Mouse (Mus musculus): ENCODE measurements at regions not wholly inside any gene's neighbourhood (a gene's known extent, or its start where the extent isn't known, plus 50 kb on each side); places are given as distances from the start of the nearest gene placed in this dataset.

GRCm38 (mm10) chr5:111538560-111539450 lies 121.6 kb downstream of the Mn1 start:
- ChIA-PET CTCF (interaction anchor here in 1 of 4 experiments (0.9 kb wide), 1 partner anchor 124 kb away, joined by 3 read pairs; no protein-coding TSS in a partner anchor), POLR2A (interaction anchor here in 1 of 4 experiments (1.5 kb wide), 1 partner anchor 8 kb away, joined by 4 read pairs; no protein-coding TSS in a partner anchor)

- POLR2A ChIA-PET = interaction anchor here in 1 of 4 experiments (1.8 kb wide), 1 partner anchor 31 kb away, joined by 4 read pairs; no protein-coding TSS in a partner anchor
- CTCF ChIA-PET = no interaction called here
Observed at GRCm38 (mm10) chr5:111540486-111540885, 123.3 kb downstream of the Mn1 start.

- CTCF ChIA-PET = no interaction called here
- POLR2A ChIA-PET = interaction anchor here in 2 of 4 experiments (1.1 to 1.8 kb wide), 2 partner anchors 32 to 37 kb away, joined by 4 read pairs; no protein-coding TSS in a partner anchor
Observed at GRCm38 (mm10) chr5:111542077-111542476, 124.9 kb downstream of the Mn1 start.

GRCm38 (mm10) chr5:111543721-111544495 lies 126.7 kb downstream of the Mn1 start:
- POLR2A ChIA-PET = no interaction called here
- CTCF ChIA-PET = no interaction called here

- POLR2A ChIA-PET = interaction anchor here in 1 of 4 experiments (1.3 kb wide), 1 partner anchor 11 kb away, joined by 3 read pairs; no protein-coding TSS in a partner anchor
- CTCF ChIA-PET = interaction anchor here in 2 of 4 experiments (0.7 to 0.8 kb wide), 2 partner anchors 25 to 140 kb away, joined by 3 read pairs; no protein-coding TSS in a partner anchor
Observed at GRCm38 (mm10) chr5:111553471-111554382, 136.6 kb downstream of the Mn1 start.

GRCm38 (mm10) chr5:111554551-111555311 lies 137.6 kb downstream of the Mn1 start:
- ChIA-PET POLR2A (interaction anchor here in 3 of 4 experiments (0.6 to 1.3 kb wide), 7 partner anchors 10 to 1554 kb away, joined by 3 to 7 read pairs (median 3); no protein-coding TSS in a partner anchor), CTCF (interaction anchor here in 1 of 4 experiments (1.5 kb wide), 1 partner anchor 141 kb away, joined by 5 read pairs; no protein-coding TSS in a partner anchor)

- ChIA-PET POLR2A (interaction anchor here in 2 of 4 experiments (0.6 to 1.3 kb wide), 6 partner anchors 14 to 342 kb away, joined by 3 to 5 read pairs (median 3); no protein-coding TSS in a partner anchor), CTCF (interaction anchor here in 2 of 4 experiments (0.6 to 1.5 kb wide), 3 partner anchors 141 to 285 kb away, joined by 3 to 5 read pairs (median 4); no protein-coding TSS in a partner anchor)
Observed at GRCm38 (mm10) chr5:111555312-111555957, 138.3 kb downstream of the Mn1 start.

GRCm38 (mm10) chr5:111555981-111556380 lies 138.8 kb downstream of the Mn1 start:
- POLR2A ChIA-PET = interaction anchor here in 2 of 4 experiments (0.6 to 1.3 kb wide), 4 partner anchors 19 to 170 kb away, joined by 3 to 5 read pairs (median 3); no protein-coding TSS in a partner anchor
- CTCF ChIA-PET = interaction anchor here in 3 of 4 experiments (0.6 to 1.5 kb wide), 4 partner anchors 14 to 284 kb away, joined by 3 to 12 read pairs (median 4); no protein-coding TSS in a partner anchor

GRCm38 (mm10) chr5:111560432-111560831 lies 143.3 kb downstream of the Mn1 start:
- POLR2A ChIA-PET = interaction anchor here in 2 of 4 experiments (1.4 to 2.2 kb wide), 2 partner anchors 14 to 19 kb away, joined by 3 to 8 read pairs; no protein-coding TSS in a partner anchor
- CTCF ChIA-PET = interaction anchor here in 1 of 4 experiments (0.6 kb wide), 1 partner anchor 123 kb away, joined by 5 read pairs; no protein-coding TSS in a partner anchor

- CTCF ChIA-PET = interaction anchor here in 1 of 4 experiments (0.6 kb wide), 1 partner anchor 117 kb away, joined by 3 read pairs; no protein-coding TSS in a partner anchor
- POLR2A ChIA-PET = interaction anchor here in 2 of 4 experiments (0.7 to 2.2 kb wide), 5 partner anchors 9 to 677 kb away, joined by 3 to 8 read pairs (median 3); no protein-coding TSS in a partner anchor
Observed at GRCm38 (mm10) chr5:111561301-111561700, 144.1 kb downstream of the Mn1 start.

GRCm38 (mm10) chr5:111570826-111571225 lies 153.7 kb downstream of the Mn1 start:
- CTCF ChIA-PET = interaction anchor here in 2 of 4 experiments (0.6 kb wide), 2 partner anchors 24 to 1034 kb away, joined by 3 read pairs; no protein-coding TSS in a partner anchor
- POLR2A ChIA-PET = interaction anchor here in 1 of 4 experiments (1.0 kb wide), 1 partner anchor 9 kb away, joined by 3 read pairs; no protein-coding TSS in a partner anchor

- ChIA-PET CTCF (interaction anchor here in 1 of 4 experiments (0.5 kb wide), 1 partner anchor 268 kb away, joined by 3 read pairs; no protein-coding TSS in a partner anchor), POLR2A (interaction anchor here in 3 of 4 experiments (0.5 to 1.8 kb wide), 7 partner anchors 15 to 659 kb away, joined by 3 to 7 read pairs (median 3); no protein-coding TSS in a partner anchor)
Observed at GRCm38 (mm10) chr5:111573265-111573873, 156.2 kb downstream of the Mn1 start.

GRCm38 (mm10) chr5:111574219-111574840 lies 157.2 kb downstream of the Mn1 start:
- CTCF ChIA-PET = interaction anchor here in 1 of 4 experiments (0.9 kb wide), 1 partner anchor 305 kb away, joined by 3 read pairs; no protein-coding TSS in a partner anchor
- POLR2A ChIA-PET = interaction anchor here (0.5 to 1.8 kb wide), 11 partner anchors 11 to 189 kb away, joined by 3 to 8 read pairs (median 3); no protein-coding TSS in a partner anchor

GRCm38 (mm10) chr5:111575376-111575775 lies 158.2 kb downstream of the Mn1 start:
- ChIA-PET CTCF (interaction anchor here in 1 of 4 experiments (0.5 kb wide), 1 partner anchor 168 kb away, joined by 3 read pairs; no protein-coding TSS in a partner anchor), POLR2A (interaction anchor here in 2 of 4 experiments (1.3 to 1.8 kb wide), 3 partner anchors 14 to 20 kb away, joined by 3 to 8 read pairs (median 4); no protein-coding TSS in a partner anchor)
